Mouse (Mus musculus): ENCODE results near the gene Dennd1c.

Gene Dennd1c

DNA sequence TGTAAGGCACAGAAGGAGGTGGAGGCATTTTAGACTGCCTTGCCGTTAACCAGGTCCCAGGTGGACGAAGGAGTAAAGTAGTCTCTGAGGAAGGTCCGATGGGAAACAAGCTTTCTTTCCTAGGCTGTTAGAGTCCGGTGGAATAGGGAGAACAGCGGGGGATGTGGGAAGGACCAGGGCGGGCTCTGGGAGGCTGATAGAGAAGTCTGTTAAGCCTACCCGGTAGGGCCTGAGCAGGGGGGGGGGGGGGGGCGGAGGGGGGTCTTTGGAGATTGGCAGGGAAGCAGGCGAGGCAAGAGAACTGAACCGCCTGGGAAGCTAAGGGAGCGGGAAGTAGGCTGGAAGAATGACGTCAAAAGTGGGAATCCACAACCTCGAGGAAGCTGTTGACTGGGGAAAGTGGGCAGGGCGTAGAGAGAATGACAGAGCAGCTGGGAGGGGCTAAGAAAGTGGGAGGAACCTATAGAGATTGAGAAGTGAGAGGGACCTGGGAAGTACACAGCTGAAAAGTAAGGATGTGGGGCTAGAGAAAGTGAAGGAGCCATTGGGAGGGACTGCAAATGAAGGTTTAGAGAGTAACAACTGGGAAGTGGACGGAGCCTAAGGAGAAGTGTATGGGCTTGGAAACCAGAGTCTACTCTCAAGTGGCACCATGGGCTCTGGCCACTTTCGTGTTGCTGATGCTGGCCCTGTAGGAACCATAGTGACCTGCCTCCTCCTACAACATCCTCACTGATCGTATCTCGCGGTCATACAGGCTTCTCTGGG is 17.7 kb upstream of the Dennd1c start:
- in situ Hi-C loops (cut with MboI, MseI), result loop anchor here in 1 of 2 experiments (5.0 kb wide), 1 partner anchor 71 kb away; no protein-coding TSS in a partner anchor

- in situ Hi-C loops (cut with MboI, MseI), result loop anchor here (5.0 kb wide), 3 partner anchors 73 to 243 kb away; no protein-coding TSS in a partner anchor
Measured at GRCm38 (mm10) chr17:57094222-57094621, 15.9 kb upstream of the Dennd1c start.

DNA sequence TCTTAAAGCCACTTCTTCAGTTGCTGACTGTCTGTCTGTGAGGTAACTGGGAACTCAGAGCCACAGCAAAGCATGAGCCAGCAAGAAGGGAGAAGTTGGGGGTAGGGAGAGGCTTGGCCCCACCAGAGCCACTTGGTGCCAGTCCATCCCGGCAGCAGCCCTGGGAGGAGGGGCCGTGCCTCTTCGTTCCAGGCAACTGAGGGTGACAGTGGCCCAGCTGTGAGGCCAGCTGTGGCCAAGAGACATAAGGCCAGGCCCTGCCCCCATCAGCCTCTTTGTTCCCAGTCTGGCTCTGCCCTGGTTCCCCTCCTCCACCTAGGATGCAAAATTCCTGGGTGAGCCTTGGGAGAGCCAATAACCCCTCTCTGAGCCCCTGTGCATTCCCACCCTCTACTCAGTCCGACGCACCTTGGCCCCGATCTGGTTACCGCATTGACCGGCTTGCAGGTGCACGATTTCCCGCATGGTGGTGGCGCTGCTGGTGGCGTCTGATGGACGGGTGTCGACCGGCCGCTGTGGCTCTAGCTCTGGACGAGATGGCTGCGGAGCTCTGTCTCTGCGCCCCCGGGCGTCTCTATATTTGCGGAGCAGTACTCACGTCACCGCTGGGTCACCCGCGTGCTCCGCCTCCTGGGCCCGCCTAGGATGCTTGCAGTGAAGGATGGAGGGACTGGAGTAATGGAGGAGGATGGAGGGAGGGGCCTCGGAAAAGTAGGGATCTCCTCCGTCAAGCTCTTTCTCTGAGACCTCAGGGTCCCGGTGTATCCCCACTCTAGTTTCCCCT is 8.9 kb upstream of the Dennd1c start, which contains the start of gene Tubb4a:
TSS of gene Tubb4a (minus strand) at position 734 of the 784 bp plus-strand sequence.
- in situ Hi-C loops (cut with MboI, MseI), result no loop called here

DNA sequence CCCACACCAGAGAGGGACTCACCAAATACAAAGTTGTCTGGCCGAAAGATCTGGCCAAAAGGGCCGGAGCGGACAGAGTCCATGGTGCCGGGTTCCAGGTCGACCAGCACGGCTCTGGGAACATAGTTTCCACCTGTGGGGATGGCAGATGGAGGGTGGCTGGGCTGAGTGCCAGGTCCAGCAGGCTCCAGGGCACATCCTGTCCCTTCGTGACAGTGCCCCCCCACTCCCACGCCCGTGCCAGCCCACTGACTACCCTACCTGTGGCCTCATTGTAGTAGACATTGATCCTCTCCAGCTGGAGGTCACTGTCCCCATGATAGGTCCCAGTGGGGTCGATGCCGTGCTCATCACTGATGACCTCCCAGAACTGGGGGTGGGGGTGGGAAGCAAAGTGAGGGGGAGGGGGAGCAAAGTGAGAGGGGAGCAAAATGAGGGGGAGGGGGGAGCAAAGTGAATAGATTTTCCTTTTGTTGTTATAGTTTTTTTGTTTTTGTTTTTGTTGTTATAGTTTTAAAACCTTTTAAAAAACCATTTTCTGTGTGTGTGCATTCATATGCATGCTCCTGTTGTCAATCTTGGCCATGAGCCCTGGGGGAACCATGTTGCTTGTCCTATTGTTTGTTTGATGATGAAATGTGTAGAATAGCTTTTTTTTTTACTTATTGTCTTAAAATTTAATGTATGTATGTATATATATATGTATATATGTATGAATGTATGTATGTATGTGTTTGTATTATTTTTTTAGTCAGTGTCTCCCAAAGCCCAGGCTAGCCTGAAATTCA is 7.8 kb upstream of the Dennd1c start:
- in situ Hi-C loops (cut with MboI, MseI), result no loop called here

DNA sequence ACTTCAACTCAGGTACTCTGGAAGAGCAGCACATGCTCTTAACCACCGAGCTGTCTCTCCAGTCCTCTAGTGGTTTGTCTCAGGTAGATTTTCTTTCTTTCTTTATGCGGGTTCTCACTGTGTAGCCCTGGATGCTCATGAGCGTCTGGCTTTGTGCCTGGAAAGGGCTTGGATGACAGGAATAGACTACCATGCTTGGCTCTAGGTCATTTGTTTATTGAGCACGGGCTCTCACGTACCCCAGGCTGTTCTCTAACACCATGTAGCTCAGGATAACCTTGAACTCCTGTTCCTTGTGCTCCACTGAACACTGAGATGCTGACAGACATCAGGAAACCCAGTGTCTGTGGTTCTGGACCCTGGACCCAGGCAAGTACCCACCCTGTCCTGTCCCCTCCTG is 4.2 kb upstream of the Dennd1c start:
- in situ Hi-C loops (cut with MboI, MseI), result no loop called here

DNA sequence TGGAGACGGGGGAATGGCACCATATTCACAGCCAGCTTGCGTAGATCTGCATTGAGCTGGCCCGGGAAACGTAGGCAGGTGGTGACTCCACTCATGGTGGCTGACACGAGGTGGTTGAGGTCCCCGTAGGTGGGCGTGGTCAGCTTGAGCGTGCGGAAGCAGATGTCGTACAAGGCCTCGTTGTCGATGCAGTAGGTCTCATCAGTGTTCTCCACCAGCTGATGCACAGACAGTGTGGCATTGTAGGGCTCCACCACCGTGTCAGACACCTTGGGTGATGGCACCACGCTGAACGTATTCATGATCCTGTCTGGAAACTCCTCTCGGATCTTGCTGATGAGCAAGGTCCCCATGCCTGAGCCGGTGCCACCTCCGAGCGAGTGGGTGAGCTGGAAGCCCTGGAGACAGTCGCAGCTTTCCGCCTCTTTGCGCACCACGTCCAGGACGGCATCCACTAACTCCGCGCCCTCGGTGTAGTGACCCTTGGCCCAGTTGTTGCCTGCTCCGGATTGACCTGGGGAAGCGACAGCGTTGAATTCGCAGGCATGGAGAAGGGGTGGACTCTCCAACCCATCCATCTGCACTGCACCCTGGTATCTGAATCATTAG is 3.0 kb upstream of the Dennd1c start:
- in situ Hi-C loops (cut with MboI, MseI), result no loop called here

- in situ Hi-C loops (cut with MboI, MseI), result no loop called here
Measured at GRCm38 (mm10) chr17:57079919-57080318, 1.6 kb upstream of the Dennd1c start.

DNA sequence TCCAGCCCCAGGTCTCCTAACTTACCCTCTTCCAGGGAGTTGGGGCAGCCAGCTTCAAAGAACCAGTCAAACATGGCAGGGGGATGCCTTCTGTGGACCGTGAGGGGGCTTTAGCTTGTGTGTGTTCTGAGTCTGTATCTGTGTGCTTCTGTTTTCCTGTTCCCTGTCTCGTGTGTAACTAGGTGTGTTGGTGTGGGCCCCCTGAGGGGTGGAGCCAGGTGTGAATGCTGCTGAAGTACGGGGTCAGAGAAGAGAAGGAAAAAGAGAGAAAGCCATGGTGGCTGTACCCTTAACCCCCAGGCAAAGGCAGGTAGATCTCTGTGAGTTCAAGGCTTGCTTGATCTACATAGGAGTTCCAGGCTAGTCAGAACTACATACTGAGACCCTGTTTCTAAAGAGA is 1.4 kb downstream of the Dennd1c start:
- in situ Hi-C loops (cut with MboI, MseI), result no loop called here

DNA sequence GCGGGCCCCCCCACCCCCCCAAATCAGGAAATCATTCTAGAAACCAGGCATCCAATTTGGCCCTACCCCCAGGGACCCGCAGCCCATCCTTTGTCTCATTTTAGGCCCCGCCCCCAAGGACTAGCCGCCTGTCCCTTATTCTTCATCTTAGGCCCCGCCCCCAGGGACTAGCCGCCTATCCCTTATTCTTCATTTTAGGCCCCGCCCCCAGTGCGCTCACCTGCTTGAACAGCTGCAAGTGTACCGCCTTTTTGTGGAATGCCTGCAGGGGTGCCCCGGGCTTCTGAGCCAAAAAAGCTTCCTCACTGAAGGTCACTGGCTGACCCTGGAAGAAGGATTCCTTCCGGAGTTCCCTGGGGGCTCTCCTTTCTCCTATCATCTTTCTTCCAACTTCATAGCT is 7.6 kb downstream of the Dennd1c start:
- in situ Hi-C loops (cut with MboI, MseI), result no loop called here

- in situ Hi-C loops (cut with MboI, MseI), result no loop called here
Measured at GRCm38 (mm10) chr17:57070272-57070671, 8.0 kb downstream of the Dennd1c start.

GRCm38 (mm10) chr17:57066908-57067307 is 11.4 kb downstream of the Dennd1c start:
- in situ Hi-C loops (cut with MboI, MseI), result no loop called here

DNA sequence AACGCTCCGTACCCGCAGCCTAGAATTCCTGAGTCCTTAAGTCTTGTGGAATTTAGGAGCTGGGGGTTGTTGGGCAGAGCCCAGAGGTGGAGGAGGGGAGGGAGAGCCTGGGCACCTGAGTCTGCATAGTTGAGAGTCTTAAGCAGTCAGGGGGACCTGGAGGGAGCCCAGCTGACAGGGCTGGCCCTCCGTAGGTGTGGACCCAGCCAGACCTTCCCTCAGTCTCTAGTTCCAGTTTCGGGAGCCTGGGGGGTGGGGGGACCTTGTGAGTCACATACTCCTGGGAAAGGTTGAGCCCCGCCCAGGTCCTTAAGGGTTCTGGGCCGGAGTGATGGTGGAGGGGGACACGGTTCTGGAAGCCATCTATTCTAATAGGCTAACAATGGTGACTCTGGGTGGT is 15.3 kb downstream of the Dennd1c start:
- in situ Hi-C loops (cut with MboI, MseI), result no loop called here

DNA sequence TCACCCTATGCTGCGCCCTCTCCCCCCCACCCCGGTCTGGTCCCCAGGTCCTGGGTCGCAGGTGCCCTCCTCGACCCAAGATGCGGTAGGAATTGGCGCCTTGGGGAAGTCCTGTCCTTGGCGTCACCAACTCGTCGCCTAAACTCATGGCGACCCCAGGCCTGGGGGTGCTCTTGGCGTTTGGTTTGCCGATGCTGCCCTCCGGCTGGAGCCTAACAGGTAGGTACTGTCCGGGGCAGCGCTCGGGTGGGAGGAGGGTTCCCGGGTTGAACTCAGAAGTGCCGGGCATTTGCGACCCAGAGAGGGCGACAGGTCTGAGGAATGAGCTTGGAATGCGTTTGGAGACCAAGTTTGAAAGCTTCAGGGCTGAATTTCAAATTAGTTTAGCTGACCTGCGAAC is 15.8 kb downstream of the Dennd1c start:
- in situ Hi-C loops (cut with MboI, MseI), result no loop called here

DNA sequence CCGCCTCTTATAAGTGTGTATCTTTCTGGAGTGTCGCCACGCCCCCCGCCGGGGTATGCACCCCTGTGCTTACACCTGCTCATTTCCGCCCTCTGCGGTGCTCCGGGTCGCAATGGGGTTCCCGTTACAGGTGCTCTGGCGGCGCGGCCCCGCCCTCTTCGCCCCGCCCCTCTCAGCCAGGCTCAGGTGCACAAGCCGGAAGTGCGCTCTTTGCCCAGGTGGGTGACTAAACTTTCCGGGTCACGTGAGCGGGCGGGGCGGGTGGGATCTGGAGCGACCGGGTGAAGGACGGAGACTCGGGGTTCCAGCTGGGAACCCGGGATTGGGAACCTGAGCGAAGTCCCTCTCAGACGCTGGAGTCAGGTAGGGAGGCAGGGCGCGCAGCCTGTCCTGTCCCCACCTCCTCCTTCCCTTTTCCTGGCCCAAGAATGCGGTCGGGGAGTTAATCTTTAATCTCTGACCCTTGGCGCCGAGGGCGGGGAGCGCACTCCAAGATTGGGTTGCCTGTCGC is 16.2 kb downstream of the Dennd1c start:
- in situ Hi-C loops (cut with MboI, MseI), result no loop called here

DNA sequence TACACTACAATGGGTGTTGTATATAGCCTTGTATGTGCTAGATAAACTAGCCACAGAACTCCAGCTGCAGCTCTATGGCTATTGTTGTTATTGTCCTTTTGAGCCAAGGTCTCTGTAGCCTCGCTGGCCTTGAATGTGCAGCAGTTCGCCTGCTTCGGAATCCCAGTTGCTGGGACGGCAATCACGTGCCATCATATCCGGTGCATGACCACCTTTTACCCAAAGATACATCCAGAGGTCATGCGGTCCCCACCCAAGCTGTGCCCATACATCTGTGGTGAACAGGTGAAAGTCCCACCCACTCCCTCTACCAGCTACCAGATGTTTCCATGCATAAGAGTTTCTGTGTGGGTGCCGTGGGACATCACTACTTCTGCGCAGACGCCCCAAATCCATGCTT is 17.2 kb downstream of the Dennd1c start:
- in situ Hi-C loops (cut with MboI, MseI), result no loop called here

- in situ Hi-C loops (cut with MboI, MseI), result no loop called here
Measured at GRCm38 (mm10) chr17:57060231-57060801, 18.0 kb downstream of the Dennd1c start.

GRCm38 (mm10) chr17:57059486-57059977 is 18.8 kb downstream of the Dennd1c start, which contains the start of gene Slc25a23:
Slc25a23 (minus strand) TSS chr17:57059863.
- in situ Hi-C loops (cut with MboI, MseI), result no loop called here

DNA sequence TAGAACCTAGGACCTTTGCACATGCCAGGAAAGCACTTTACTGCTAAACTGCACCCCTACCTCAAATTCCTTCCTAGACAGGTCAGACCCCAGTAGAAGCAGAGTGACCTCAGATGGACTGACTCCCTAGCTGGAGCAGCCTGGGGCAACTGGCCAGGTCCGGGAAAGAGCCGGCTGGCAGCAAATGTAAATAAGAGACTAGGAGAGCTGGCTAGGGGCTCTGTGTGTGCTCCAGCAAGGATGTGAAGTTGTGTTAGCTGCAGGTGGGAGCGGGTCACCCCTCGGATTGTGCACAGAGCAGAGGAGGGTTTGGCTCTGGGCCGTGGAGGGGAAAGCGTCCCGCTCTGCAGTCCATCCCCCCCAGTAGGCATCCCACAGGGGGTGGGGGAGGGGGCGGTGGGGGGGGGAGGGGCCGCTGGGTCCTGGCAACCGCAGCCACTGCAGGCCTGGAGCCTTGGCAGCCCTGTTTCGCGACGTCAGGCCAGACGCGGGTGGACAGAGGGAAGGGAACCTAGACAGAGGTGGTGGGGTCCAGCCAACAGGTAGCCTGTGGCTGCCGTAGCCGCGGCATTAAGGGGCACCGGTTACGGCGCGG is 19.3 kb downstream of the Dennd1c start, which contains the start of gene Crb3:
TSS of gene Crb3 (plus strand) at position 215 of the 595 bp plus-strand sequence.
- in situ Hi-C loops (cut with MboI, MseI), result no loop called here

DNA sequence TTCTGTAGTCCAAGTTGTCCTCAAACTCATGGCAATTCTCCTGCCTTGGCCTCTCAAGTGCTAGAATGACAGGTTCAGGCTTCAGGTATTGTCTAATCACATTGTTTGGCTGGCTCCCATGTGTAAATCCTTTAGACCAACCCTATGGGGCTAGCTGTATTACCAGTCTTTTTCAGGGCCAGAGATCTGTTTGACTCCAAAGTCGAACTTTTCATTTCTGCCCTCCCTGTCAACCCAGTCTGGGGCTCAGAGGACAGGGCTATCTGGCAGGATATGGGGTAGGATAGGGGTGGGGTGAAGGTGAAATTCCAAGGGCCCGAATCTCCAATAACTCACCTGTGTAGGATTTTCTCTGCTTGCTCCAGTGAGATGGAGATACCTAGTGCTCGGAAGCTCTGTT is 22.1 kb downstream of the Dennd1c start:
- in situ Hi-C loops (cut with MboI, MseI), result no loop called here

GRCm38 (mm10) chr17:57051679-57052078 is 26.6 kb downstream of the Dennd1c start:
- in situ Hi-C loops (cut with MboI, MseI), result loop anchor here in 1 of 2 experiments (5.0 kb wide), 1 partner anchor 121 kb away; no protein-coding TSS in a partner anchor
